Mouse (Mus musculus) A20 (cell line): ENCODE data around the gene Gal3st1.

ENCODE experiments used
- DNase-seq: peaks from one replicate; pipeline ENCODE4 v3.0.0-alpha.2; 2011; ENCODE audit warnings: low read depth, low spot score

Gene Gal3st1

DNA sequence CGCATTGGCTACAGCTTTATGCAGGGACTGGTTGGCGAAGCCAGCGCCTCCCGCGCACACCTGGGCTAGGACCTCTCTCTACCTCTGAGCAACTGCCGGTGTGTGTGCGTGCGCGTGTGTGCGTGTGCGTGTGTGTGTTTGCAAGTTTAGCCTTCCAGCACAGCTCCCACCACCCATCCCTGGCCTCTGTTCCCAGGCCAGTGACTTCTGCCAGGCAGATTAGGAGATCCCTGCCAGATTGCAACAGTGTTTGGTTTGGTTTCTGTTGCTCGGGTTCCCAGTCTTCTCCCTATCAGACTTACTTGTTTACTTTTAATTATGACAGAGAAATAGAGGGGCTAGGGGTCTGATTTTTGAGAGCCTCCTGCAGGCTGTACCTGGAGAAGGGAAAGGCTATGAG, 48.5 kb downstream of the Gal3st1 start:
- no peak for DNase-seq

DNA sequence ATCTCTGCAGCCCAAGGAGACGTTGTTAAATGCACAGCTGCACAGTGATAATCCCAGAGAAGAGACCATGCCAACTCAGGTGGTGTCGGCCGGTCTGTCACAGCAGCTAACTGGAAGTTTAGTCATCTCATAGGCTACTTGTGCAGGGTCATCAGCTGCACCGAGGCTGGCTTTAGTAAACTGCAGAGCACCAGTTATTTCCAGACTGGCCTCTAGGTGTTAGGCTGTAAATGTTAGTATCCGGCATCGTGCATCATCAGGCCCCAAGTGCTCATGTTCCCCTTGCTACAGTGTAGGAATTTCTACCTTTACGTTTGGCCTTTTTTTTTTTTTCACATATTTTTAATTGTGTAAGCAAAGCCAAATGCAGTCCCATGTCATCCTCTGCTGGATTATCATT, 50.0 kb downstream of the Gal3st1 start:
- DNase-seq: no peak

DNA sequence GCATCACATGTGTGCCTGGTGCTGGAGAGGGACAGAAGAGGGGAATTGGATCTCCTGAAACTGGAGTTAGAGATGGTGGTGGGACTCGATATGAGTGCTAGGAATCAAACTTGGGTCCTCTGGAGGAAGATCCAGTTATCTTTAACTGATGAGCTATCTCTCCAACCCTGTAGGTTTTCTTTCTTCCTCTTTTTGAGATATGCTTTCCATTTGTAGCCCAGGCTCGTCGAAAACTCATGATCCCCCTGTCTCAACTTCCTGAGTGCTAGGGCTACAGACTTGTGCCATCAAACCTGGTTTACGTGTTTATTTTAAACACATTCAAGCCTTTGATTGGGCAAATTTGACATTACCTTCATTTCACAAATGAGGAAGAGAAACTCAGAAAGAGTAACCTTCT, 50.7 kb downstream of the Gal3st1 start:
- DNase-seq: peak; percentile 32

DNA sequence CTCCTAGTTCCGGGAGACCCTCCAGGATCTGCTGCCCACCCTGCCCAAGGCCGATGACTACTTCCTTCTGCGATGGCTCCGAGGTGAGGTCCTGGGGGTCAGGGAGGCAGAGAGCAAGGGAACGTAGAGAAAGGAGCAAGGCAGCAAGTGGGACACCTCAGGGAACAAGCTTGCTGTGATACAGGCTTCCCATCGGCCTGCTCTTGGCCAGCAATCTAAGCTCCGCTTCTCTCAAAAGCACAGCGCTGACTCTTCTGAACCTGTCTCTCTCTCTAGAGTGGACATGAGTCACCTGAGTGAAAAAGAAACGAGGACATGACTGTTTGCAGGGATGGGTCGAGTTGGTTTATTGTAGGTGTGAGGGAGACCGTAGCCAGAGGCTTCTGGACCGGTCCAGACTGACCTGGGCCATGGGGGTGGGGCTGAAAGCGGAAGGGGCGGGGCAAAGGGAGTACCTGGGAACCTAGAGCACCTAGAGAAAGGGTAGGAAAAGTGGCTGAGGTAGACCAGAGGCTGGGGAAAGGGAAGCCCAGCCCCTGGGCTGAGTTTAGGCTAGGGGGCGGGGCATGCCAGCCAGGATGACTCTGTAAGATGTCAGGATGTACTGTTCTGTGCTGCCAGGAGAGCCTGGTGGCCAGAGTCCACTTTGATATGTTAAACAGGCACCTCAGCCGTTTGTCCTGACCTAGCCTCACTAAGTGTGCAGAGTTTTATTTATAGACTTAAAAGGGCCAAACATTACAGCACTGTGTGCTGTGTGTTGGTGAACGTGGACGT, 51.9 kb downstream of the Gal3st1 start:
- no peak for DNase-seq

DNA sequence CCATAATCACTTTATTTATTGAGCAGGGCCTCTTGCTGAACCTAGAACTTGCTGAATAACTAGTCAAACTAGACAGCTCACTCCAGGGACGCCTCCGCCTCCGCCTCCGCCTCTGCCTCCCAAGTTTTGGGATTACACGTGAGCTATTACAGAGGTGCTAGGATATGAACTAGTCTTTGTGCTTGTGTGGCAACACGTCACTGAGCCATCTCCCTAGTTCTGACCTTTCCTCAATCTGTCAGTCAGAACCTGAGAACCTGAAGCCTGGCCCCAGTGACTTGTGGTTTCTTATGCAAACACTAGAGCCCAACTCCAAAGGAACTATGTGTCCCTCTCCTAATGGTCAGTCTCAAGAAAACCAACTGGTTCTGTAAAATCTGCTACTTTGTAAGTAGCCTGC, 52.5 kb downstream of the Gal3st1 start:
- no peak for DNase-seq

DNA sequence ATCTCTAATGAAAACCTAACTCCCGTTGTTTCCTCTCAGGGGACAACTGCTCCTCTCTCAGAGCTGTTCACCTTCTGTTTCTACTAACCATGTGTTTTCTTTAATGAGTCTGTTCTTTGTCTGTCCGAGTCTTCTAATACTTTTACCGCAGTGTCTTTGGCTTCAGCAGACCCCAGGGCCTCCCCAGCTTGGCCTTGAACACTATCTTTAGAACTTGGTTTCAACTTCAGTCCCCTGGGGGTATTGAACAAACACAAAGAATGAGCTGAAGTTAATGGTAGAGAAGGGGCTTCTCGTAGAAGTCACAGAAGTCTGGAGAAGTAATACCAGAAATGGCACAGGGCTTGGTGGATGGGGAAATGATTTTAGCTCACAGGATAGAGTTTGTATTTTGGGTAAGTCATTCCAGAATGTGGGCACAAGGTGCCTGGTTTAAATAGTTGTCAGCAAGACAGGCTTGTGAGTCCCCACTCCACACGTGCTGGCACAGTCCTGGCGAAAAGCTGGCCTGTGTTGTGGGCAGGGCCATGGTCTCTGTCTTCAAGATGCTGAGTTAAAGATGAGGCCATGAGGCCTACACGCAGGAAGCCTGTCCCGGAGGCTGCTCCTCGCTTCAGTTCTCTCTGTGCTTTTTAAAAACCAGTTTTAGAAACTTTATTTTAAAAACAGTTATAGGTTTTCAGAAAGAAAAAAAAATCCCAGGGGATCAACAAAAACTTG, 53.1 kb downstream of the Gal3st1 start:
- no peak for DNase-seq

DNA sequence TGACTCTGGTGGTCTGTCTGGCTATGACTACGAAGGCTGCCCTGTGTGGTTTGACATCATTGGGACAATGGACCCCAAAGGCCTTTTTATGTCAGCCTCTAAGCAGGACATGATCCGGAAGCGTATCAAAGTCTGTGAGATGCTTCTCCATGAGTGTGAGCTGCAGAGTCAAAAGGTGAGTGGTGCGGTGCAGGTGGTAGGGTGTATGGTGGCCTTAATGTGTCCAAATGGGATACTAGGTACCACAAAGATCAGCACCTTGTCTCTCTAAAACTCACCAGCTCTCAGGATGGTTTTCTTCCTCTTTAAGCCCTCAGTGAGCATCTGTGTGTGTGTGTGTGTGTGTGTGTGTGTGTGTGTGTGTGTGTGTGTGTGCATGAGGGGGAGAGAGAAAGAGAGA, 56.5 kb downstream of the Gal3st1 start:
- DNase-seq: no peak

DNA sequence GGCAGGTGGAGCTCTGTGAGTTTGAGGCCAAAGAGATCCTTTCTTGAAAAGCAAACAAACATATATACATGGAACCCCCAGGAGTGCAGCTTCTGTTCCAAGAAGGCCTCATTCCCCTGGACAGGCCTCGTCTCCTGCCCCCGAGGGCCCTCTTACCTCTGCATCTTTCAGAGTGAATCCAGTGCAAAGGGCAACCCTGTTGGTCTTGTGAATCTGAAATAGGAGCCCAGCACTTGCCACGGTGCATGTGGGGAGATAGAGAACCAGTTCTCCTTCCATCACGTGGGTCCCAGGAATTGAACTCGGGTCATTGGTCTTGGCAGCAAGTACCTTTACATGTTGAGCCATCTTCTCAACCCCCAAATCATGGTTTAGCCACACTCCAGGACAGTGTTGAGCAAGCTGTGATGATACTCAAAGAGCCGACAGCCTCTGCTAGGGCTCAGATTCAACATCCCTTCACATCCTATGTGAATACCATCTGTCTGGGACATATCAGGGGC, 57.7 kb downstream of the Gal3st1 start:
- DNase-seq: no peak

DNA sequence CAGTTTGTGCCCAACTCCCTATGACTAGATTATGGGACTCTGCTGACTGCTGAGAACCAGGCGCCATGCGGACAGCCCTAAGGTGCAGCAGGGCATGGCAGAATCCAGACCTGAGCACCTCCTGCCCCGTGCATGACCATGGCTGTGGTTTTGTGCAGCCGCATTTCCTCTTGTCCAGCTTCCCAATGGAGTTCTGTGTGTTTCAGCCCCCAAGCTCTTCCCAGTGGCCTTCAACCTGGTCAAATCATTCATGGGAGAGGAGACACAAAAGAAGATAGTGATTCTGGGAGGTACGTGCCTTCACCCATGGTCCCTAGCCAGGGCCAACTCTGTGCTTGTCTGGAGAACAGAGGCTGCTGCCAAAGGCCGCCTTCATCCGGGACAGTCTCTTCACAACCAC, 59.6 kb downstream of the Gal3st1 start:
- no peak for DNase-seq

DNA sequence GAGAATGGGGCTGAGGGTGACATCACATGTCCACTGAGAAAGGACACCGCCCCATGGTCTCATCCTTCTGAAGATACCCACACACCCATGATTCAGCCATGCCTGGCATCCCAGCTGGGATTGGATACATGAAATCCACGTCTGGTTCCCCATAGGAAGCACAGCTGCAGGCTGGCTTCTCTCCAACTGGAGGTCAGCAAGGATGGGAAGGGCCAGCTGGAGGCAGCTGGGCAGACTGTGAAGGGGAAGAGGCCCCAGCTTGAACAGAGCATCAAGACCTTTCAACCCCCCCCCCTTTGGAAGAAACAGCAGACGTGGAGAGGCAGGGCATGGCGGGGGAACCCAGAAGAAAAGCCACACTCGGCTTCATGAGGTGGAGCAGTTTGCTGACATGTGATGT, 63.1 kb downstream of the Gal3st1 start:
- no peak for DNase-seq

DNA sequence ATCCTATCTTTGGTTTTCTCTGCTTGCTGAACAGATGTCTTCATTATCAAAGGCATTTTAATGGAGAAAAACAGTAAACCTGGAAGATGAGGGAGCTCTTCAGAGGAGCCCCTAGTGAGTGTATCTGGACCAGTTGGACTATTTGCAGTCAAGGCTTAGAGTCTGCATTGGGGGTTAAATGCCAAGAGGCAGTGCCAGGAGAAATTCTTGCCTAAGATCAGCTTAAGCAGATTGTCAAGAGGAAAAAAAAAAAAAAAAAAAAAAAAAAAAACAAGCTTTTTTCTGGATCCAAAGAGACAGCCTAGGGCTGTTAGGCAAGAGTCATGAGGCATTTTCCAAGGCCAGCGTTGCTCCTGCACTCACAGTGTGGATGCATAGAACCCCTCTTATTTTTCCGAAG, 64.3 kb downstream of the Gal3st1 start:
- no peak for DNase-seq

DNA sequence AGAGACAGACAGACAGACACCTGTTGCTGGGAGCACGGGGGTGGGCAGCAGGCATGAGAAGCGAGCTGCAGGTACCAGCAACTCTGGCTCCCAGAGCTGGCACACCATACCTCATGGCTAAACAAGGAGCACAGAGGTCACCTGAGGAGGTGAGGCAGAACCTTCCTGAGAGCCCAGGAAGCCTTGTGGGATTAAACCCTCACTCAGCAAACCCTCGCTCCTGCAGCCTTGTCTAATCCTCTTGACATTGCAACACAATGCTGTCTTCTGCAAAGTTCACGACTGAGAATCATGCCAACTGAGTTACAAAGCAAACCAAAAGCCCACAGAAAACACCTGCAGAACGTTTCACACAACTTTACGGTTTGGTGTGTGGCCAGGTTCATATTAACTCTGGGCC, 65.0 kb downstream of the Gal3st1 start:
- DNase-seq: no peak
